Mouse (Mus musculus): ENCODE data around the gene Nudt5. TPM values are rescaled to one million over a fixed set of nuclear protein-coding genes. Genes with fewer than 3 reads are reported as not detected.

The Nudt5 gene
- polyA plus RNA-seq, 1 experiment = not detected

DNA sequence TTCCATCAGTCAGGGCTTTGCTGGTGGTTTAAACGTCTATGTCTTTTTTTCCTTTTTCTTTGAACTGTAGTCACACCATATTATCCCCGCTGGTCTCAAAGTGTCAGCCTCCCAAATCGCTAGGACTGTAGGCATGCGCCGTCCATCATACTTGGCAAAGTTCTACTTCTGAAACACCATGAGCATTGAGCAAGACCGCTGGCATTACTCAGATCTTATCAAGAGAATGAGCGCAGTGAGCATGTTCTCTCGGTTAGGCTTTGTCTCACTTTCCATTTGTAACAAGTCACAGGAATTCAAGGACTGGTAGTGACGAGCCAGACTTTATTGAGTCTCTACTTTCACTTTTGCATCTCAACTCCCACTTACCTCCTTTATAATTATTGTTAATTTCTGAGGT is 6.3 kb downstream of the Nudt5 start:
- TF ChIP-seq POLR2A (IDR thresholded peaks at IDR 0.05; ENCODE audit: insufficient read depth, low read depth, low read length) (no peak), CTCF (IDR thresholded peaks at IDR 0.05; ENCODE audit: insufficient read depth, low read depth, low read length) (no peak)
- Histone ChIP-seq H3K27ac (ENCODE audit: insufficient read depth, low read depth, low read length) (no peak overlapping the region), H3K4me1 (ENCODE audit: control insufficient read depth, insufficient read depth, low read length) (no peaks in the 10 kb centered on the region), H3K4me3 (ENCODE audit: insufficient read depth, low read depth, low read length) (no peak overlapping the region)
- 90% methylated on average over 9 of the region's 9 CpGs for WGBS

DNA sequence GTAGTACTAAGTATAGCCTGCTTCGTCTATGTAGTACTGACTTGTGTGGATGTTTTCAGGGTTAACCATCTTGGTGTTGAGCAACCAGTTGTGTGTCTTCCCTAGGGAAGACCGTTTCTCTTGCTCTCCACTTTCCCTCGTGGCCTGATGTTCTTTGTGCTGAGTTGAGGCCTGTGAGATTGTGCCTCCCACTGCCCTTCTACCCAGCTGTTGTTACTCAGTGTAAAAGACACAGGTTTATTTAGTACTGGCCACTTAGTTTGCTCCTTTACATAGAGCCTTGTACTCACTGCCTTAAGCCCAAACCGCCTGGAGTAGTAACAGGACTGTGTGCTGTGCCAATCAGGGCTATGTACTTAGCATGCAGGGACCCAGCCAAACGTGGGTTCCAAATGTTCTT is 7.0 kb downstream of the Nudt5 start:
- TF ChIP-seq POLR2A (IDR thresholded peaks at IDR 0.05; ENCODE audit: insufficient read depth, low read depth, low read length) = no peak
- no peak for TF ChIP-seq CTCF (IDR thresholded peaks at IDR 0.05; ENCODE audit: insufficient read depth, low read depth, low read length)
- Histone ChIP-seq H3K4me1 (ENCODE audit: control insufficient read depth, insufficient read depth, low read length) (no peaks in the 10 kb centered on the region), H3K4me3 (ENCODE audit: insufficient read depth, low read depth, low read length) (no peak overlapping the region), H3K27ac (ENCODE audit: insufficient read depth, low read depth, low read length) (no peak overlapping the region)
- WGBS = 79% methylated on average over 5 of the region's 5 CpGs

DNA sequence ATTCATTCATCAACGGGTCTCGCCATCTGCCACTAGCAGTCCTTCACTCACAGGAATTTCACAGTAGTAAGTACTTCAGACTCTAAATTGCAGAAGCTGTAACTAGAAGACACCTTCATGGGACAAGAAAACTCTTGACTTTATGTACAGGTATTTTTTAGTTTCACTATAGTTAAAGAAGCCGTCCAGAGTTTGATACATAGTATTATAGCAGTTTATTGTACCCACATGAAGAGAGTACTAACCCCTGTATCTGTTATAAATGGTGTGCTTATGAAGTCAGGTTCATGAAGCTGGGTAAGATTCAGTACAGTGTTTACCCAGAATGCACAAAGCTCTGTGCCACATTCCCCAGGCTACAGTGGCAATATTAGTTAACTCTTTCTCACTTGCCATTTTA is 18.0 kb downstream of the Nudt5 start, which contains the start of gene Gm13199:
Gm13199 (minus strand) TSS at position 101 of the 400 bp plus-strand sequence.
- no peak for TF ChIP-seq CTCF (IDR thresholded peaks at IDR 0.05; ENCODE audit: insufficient read depth, low read depth, low read length)
- no peak for TF ChIP-seq POLR2A (IDR thresholded peaks at IDR 0.05; ENCODE audit: insufficient read depth, low read depth, low read length)
- H3K4me1 ChIP-seq (ENCODE audit: control insufficient read depth, insufficient read depth, low read length) = no peaks in the 10 kb centered on the region
- WGBS = 95% methylated on average over 3 of the region's 3 CpGs
- H3K27ac ChIP-seq (ENCODE audit: insufficient read depth, low read depth, low read length) = no peak within 1 kb of the TSS
- H3K4me3 ChIP-seq (ENCODE audit: insufficient read depth, low read depth, low read length) = no peak within 1 kb of the TSS

DNA sequence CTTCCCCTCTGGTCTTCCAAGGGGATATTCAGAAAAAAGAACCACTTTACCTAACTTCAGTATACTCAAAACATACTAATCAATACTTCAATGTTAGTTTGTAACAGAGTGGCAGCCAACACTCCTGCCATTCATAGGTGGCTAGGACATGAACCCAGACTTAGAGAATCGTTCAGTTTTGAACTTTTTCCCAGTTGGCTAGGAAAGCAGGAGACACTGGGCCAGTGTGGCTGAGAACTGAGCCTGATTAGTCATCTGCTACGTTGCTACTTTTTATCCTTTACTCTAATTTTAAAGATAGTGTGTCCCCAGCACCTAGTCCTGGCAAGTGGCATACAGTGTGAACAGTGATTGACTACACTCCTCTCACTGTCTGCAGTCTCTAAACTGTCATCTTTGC is 22.9 kb downstream of the Nudt5 start:
- no peak overlapping the region for H3K4me3 ChIP-seq (ENCODE audit: insufficient read depth, low read depth, low read length)
- 34% methylated on average over 2 of the region's 2 CpGs for WGBS
- no peak for TF ChIP-seq CTCF (IDR thresholded peaks at IDR 0.05; ENCODE audit: insufficient read depth, low read depth, low read length)
- TF ChIP-seq POLR2A (IDR thresholded peaks at IDR 0.05; ENCODE audit: insufficient read depth, low read depth, low read length) = no peak
- H3K4me1 ChIP-seq (ENCODE audit: control insufficient read depth, insufficient read depth, low read length) = no peaks in the 10 kb centered on the region
- no peak overlapping the region for H3K27ac ChIP-seq (ENCODE audit: insufficient read depth, low read depth, low read length)

DNA sequence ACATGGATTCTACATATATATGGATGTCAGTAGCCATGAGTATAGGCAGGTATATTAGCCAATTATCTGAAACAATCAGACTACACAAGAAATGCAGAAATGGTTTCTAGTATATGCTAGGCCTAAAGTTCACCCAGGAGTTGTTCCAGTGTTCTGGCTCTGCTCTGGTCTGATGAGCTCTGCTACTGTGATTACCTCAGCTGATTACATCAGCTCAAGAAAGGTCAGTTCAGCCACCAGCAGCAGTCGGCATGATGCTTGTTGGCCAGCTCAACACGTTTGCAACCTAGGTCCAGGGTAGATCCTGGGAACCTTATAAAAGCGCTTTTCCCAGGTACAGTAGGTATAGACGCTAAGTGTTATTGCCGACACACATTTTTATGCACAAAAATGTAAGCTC is 24.9 kb downstream of the Nudt5 start:
- WGBS = 89% methylated on average over 5 of the region's 5 CpGs
- Histone ChIP-seq H3K27ac (ENCODE audit: insufficient read depth, low read depth, low read length) (no peak overlapping the region), H3K4me3 (ENCODE audit: insufficient read depth, low read depth, low read length) (no peak overlapping the region), H3K4me1 (ENCODE audit: control insufficient read depth, insufficient read depth, low read length) (no peaks in the 10 kb centered on the region)
- no peak for TF ChIP-seq CTCF (IDR thresholded peaks at IDR 0.05; ENCODE audit: insufficient read depth, low read depth, low read length)
- no peak for TF ChIP-seq POLR2A (IDR thresholded peaks at IDR 0.05; ENCODE audit: insufficient read depth, low read depth, low read length)

DNA sequence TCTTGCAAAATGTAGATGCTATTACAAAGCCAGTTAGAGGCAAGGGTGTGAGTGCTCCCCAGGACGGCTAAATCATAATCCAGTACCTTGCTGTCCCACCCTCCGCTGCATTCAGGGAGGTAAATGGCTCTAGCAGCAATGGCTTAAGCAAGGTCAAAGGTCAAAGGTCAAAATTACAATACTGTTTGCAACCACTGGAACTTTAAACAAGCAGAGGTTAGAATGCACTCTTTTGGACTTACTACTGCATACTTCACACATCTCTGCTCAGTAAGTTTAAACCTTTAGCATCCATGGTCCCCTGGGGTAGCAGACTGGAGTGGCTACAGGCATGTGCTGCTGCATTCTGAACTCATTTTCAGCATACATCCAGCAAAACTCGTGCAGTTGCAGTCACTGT is 32.6 kb downstream of the Nudt5 start:
- Histone ChIP-seq H3K27ac (ENCODE audit: insufficient read depth, low read depth, low read length) (no peak overlapping the region), H3K4me3 (ENCODE audit: insufficient read depth, low read depth, low read length) (no peak overlapping the region), H3K4me1 (ENCODE audit: control insufficient read depth, insufficient read depth, low read length) (no peaks in the 10 kb centered on the region)
- 81% methylated on average over 3 of the region's 3 CpGs for WGBS
- TF ChIP-seq POLR2A (IDR thresholded peaks at IDR 0.05; ENCODE audit: insufficient read depth, low read depth, low read length) (no peak), CTCF (IDR thresholded peaks at IDR 0.05; ENCODE audit: insufficient read depth, low read depth, low read length) (no peak)

DNA sequence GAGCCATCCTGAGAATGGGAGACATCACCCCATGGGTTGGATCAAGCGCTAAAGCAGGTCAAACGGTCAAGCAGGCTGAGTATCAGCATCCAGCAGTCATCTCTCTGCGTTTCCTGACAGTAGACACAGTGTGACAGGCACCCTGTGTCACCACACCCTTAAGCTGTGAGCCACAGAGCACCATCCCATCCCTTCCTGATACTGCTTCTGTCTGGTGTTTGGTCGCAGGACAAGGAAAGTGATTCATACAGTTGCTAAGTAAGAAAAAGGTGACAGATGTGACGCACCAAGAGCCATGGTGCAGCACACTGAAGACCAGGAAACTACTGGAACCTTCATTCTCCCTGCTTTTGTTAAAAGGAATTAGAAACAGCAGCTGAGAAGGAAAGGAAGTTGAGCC is 44.0 kb downstream of the Nudt5 start:
- TF ChIP-seq CTCF (IDR thresholded peaks at IDR 0.05; ENCODE audit: insufficient read depth, low read depth, low read length) (no peak), POLR2A (IDR thresholded peaks at IDR 0.05; ENCODE audit: insufficient read depth, low read depth, low read length) (no peak)
- H3K4me3 ChIP-seq (ENCODE audit: insufficient read depth, low read depth, low read length) = no peak overlapping the region
- H3K27ac ChIP-seq (ENCODE audit: insufficient read depth, low read depth, low read length) = no peak overlapping the region
- H3K4me1 ChIP-seq (ENCODE audit: control insufficient read depth, insufficient read depth, low read length) = peaks cover 4% of the 10 kb centered on the region
- WGBS = 80% methylated on average over 5 of the region's 5 CpGs

DNA sequence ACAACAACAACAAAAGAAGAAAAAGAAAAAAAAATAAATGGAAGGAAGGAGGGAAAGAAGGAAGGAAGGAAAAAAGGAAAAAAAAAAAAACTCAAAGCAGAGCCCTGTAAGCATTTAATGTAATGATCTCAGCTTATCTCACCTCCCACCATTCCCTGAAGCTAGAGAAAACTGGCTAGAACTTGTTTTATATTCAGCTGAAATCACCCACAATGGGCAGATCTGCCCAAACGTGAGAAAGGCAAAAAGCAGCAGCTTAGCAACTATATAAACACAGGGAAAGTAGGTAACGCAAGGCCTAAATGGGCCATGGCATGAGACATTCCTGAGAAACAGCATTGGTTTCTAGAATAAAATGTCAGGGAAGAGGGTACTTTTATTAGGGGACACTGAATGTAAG is 44.6 kb downstream of the Nudt5 start:
- peaks cover 4% of the 10 kb centered on the region for H3K4me1 ChIP-seq (ENCODE audit: control insufficient read depth, insufficient read depth, low read length)
- WGBS = 42% methylated on average over 2 of the region's 2 CpGs
- TF ChIP-seq CTCF (IDR thresholded peaks at IDR 0.05; ENCODE audit: insufficient read depth, low read depth, low read length) (no peak), POLR2A (IDR thresholded peaks at IDR 0.05; ENCODE audit: insufficient read depth, low read depth, low read length) (no peak)
- H3K4me3 ChIP-seq (ENCODE audit: insufficient read depth, low read depth, low read length) = no peak overlapping the region
- H3K27ac ChIP-seq (ENCODE audit: insufficient read depth, low read depth, low read length) = no peak overlapping the region

DNA sequence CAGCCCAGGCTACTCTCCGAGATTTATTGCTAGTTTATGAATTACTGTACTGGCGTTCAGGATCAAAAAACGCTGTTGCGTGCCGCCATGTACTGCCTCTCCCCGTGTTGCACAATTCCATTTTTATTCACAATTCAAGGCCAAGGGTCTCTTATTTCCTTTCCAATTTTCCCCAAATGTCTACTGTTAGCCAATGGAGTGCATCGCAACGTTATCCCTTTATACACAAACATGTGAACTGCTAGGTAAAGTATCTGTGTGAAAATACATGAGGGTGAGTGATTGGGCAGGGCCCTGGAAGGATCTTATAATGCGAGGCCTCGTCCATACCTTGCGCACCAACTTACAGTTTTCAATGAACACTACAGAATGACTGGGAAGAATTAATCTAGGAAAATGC is 49.5 kb downstream of the Nudt5 start:
- no peak overlapping the region for H3K27ac ChIP-seq (ENCODE audit: insufficient read depth, low read depth, low read length)
- H3K4me3 ChIP-seq (ENCODE audit: insufficient read depth, low read depth, low read length) = peak overlapping the region; percentile 22
- H3K4me1 ChIP-seq (ENCODE audit: control insufficient read depth, insufficient read depth, low read length) = peaks cover 2% of the 10 kb centered on the region
- WGBS = 26% methylated on average over 11 of the region's 11 CpGs
- TF ChIP-seq CTCF (IDR thresholded peaks at IDR 0.05; ENCODE audit: insufficient read depth, low read depth, low read length) (no peak), POLR2A (IDR thresholded peaks at IDR 0.05; ENCODE audit: insufficient read depth, low read depth, low read length) (no peak)
